Mouse (Mus musculus): Measurements from ENCODE around the gene Btnl10.

The Btnl10 gene

GRCm38 (mm10) chr11:58959186-58959825 is 41.6 kb downstream of the Btnl10 start:
- DNase-seq (ENCODE audit: low spot score in 2 of 2), result no peak

DNA sequence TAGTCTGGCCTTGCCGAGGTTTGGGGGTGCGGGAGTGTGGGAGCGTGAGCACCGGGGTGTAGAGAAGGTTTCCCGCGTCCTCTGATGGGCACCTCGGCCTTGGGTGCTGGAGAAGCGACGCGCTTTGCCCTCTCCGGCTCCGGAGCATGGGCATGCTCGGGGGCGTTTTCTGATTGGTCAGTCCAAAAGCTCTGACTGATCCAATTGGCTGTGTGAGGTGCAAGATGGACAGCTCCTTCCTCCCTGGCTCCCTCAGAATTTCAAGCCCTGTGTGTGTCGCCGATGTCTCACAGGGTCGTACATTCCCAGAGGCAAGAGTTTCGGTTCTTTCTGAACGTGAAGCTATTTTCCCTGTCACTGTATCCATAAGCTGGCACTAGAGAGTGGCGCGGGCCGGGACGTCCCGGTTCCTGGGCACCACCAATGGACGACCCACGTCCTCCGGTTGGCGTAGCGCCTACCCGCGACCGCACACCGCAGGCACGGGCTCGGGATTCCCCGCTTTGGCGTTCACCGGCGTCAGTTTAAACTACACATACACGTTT is 42.3 kb downstream of the Btnl10 start:
- peak; percentile 56 to 58 for DNase-seq (ENCODE audit: low spot score in 2 of 2)

- DNase-seq (ENCODE audit: low spot score in 2 of 2), result no peak
Measured at GRCm38 (mm10) chr11:58961364-58962177, 43.9 kb downstream of the Btnl10 start.

DNA sequence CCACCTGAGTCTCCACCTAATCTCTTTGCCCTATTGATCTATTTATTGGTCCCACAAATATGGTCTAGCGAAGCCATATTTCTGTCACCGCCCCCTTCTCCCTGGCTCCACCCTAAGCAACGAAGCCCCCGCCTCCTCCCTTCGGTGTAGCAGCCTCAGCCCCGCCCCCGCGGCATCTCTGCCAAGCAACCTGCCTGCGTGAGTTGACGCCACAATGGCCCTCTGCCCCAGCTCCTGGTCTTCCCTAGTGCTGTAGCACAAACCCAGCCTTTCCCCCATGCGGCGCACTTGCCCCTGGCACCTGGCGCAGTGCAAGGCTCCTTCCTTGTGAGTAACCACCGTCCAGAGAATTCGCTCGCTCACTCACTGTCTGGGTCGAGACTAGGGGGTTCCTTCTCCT is 45.8 kb downstream of the Btnl10 start:
- no peak for DNase-seq (ENCODE audit: low spot score in 2 of 2)

- no peak for DNase-seq (ENCODE audit: low spot score in 2 of 2)
Measured at GRCm38 (mm10) chr11:58964216-58964615, 46.5 kb downstream of the Btnl10 start.

GRCm38 (mm10) chr11:58965001-58965760 is 47.5 kb downstream of the Btnl10 start:
- no peak for DNase-seq (ENCODE audit: low spot score in 2 of 2)

DNA sequence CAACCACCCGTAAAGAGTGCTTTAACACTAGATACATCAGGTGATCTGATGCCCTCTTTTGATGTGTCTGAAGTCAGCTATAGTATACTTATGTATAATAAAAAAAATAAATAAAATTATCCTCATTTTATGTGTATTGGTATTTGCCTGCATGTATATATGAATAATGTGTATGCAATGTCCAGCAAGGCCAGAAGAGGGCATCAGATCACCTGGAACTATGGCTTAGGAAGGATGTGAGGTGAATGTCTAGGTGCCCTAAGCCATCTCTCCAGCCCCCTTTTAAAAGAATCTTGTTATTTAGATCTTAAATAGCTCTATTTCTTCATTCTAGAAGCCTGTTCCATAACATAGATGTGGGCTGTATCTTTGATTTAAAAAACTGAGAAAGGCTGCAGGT is 49.6 kb downstream of the Btnl10 start:
- peak in 1 of 2 experiments; percentile 56 for DNase-seq (ENCODE audit: low spot score in 2 of 2)

GRCm38 (mm10) chr11:58968551-58968950 is 50.8 kb downstream of the Btnl10 start:
- no peak for DNase-seq (ENCODE audit: low spot score in 2 of 2)

DNA sequence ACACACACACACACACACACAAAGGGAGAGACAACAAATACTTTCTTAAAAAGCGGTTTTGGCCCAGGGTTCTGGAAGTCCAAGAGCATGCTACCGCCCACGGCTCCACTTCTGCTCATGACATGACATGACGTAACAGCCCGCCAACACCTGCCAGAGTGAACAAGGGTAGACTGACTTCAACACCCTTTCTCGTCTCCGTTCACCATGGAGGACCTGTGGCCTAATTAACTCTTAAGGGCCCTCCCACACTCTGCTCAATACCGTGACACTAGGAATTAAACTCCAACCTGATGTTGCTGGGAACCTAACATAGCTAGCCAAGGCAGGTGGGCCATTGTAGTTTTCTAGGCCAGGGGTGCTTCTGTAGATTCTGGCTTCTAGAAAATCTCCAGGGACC is 51.3 kb downstream of the Btnl10 start:
- no peak for DNase-seq (ENCODE audit: low spot score in 2 of 2)

GRCm38 (mm10) chr11:58969659-58970058 is 52.0 kb downstream of the Btnl10 start:
- DNase-seq (ENCODE audit: low spot score in 2 of 2), result no peak

- DNase-seq (ENCODE audit: low spot score in 2 of 2), result no peak
Measured at GRCm38 (mm10) chr11:58970831-58971530, 53.3 kb downstream of the Btnl10 start.

DNA sequence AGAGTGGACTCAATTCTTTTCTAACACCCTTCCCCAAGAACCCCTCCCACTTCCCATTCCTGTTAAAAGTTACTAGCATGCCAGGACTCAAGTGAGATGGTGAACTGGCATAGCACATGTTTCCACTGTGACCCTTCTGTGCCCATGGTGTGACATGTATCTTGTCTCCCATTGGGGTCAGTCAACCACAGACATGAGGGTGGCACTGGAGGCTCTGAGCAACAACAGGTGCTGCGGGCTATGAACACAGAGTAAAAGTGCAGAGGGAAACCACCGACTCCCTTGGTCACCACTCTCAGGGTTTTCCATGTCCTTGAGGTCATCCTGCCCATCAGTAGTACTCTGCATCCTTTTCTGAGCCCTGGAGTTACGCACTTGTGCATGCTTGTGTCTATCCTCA is 54.1 kb downstream of the Btnl10 start:
- no peak for DNase-seq (ENCODE audit: low spot score in 2 of 2)

GRCm38 (mm10) chr11:58974414-58974813 is 56.7 kb downstream of the Btnl10 start:
- DNase-seq (ENCODE audit: low spot score in 2 of 2), result no peak
